Mouse (Mus musculus) limb, embryonic 10.5 days (tissue): ENCODE data around the gene Efna1. TPM values are rescaled to one million over a fixed set of nuclear protein-coding genes. Genes with fewer than 3 reads are reported as not detected.

Experiments
- DNase-seq: peaks from one replicate; pipeline ENCODE4 v3.0.0-alpha.2; 2017; ENCODE audit warnings: low spot score
- H3K27ac ChIP-seq: fragments of 300-500 bp; sonication (generic); 2 replicates; pipeline ENCODE4 v1.5.1; 2016; ENCODE audit warnings: mild to moderate bottlenecking
- H3K27me3 ChIP-seq: fragments of 300-500 bp; sonication (generic); 2 replicates; pipeline ENCODE4 v1.6.1; 2016; ENCODE audit warnings: low read depth, mild to moderate bottlenecking; ENCODE audit not compliant: poor library complexity, severe bottlenecking
- H3K36me3 ChIP-seq: fragments of 300-500 bp; sonication (generic); 2 replicates; pipeline ENCODE4 v1.6.1; 2016; ENCODE audit warnings: mild to moderate bottlenecking, moderate library complexity
- H3K4me1 ChIP-seq: fragments of 300-500 bp; sonication (generic); 2 replicates; pipeline ENCODE4 v1.6.1; 2016
- H3K4me3 ChIP-seq: fragments of 300-500 bp; sonication (generic); 2 replicates; pipeline ENCODE4 v1.5.1; 2016; ENCODE audit warnings: mild to moderate bottlenecking, moderate library complexity
- H3K9me3 ChIP-seq: fragments of 300-500 bp; sonication (generic); replicated peaks from 2 replicates; pipeline ENCODE4 v1.6.1; 2016; ENCODE audit warnings: mild to moderate bottlenecking
- WGBS: fragments of 180-500 bp; shearing (Covaris S2); methylation state at CpG from one replicate; pipeline ENCODE4 v1.1.7; 2016; 5-methylcytosine and 5-hydroxymethylcytosine counted together
- polyA plus RNA-seq: library from polyadenylated mRNA; unstranded; fragments of >200 nt; fragmentation: Nextera tagmentation; extraction: Ambion mirVana; gene quantifications from 2 replicates; pipeline ENCODE4 v1.2.1, GENCODE M21; 2016

The Efna1 gene
- polyA plus RNA-seq, 1 experiment from 2014 or later = 36.8 TPM

GRCm38 (mm10) chr3:89300071-89300470 lies 19.1 kb upstream of the Efna1 start:
- Histone ChIP-seq H3K36me3 (no peaks in the 10 kb centered on the region), H3K27ac (no peak overlapping the region), H3K4me1 (peaks cover 20% of the 10 kb centered on the region), H3K27me3 (peaks cover 12% of the 10 kb centered on the region; the same call in 1 of the 2 replicates), H3K4me3 (peak overlapping the region; percentile 44), H3K9me3 (no peaks in the 10 kb centered on the region)
- no peak for DNase-seq
- WGBS = 56% methylated on average over 1 of the region's 1 CpGs

DNA sequence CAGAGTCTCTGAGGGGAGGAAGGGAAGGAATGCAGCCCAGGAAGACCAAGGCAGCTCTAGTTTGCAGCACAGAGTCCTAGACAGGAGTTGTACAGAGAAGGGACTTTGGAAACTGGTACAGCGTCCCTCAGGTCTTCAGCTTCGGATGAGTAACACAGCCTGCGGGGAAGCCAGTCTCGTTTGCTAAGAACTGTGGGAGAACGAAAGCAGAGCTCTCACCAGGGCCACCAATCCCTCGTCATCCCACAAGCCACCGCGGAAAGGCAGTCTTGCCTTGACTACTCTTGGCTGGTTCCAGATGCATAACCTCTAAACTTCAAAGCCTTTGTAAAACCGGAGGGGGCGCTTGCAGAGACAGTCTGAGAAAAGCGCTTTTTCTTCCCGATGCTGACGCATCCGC lies 18.6 kb upstream of the Efna1 start:
- peak overlapping the region; percentile 72 for H3K27ac ChIP-seq
- no peaks in the 10 kb centered on the region for H3K9me3 ChIP-seq
- peaks cover 18% of the 10 kb centered on the region for H3K4me1 ChIP-seq
- H3K36me3 ChIP-seq = no peaks in the 10 kb centered on the region
- 2% methylated on average over 14 of the region's 14 CpGs for WGBS
- peak overlapping the region; percentile 44 for H3K4me3 ChIP-seq
- H3K27me3 ChIP-seq = peaks cover 12% of the 10 kb centered on the region; the same call in 1 of the 2 replicates
- DNase-seq = peak; percentile 62

GRCm38 (mm10) chr3:89298908-89299307 lies 18.0 kb upstream of the Efna1 start:
- H3K27me3 ChIP-seq = peaks cover 12% of the 10 kb centered on the region; the same call in 1 of the 2 replicates
- H3K9me3 ChIP-seq = no peaks in the 10 kb centered on the region
- H3K36me3 ChIP-seq = no peaks in the 10 kb centered on the region
- DNase-seq = no peak
- 87% methylated on average over 6 of the region's 6 CpGs for WGBS
- peaks cover 16% of the 10 kb centered on the region for H3K4me1 ChIP-seq
- H3K4me3 ChIP-seq = no peak overlapping the region
- H3K27ac ChIP-seq = no peak overlapping the region

DNA sequence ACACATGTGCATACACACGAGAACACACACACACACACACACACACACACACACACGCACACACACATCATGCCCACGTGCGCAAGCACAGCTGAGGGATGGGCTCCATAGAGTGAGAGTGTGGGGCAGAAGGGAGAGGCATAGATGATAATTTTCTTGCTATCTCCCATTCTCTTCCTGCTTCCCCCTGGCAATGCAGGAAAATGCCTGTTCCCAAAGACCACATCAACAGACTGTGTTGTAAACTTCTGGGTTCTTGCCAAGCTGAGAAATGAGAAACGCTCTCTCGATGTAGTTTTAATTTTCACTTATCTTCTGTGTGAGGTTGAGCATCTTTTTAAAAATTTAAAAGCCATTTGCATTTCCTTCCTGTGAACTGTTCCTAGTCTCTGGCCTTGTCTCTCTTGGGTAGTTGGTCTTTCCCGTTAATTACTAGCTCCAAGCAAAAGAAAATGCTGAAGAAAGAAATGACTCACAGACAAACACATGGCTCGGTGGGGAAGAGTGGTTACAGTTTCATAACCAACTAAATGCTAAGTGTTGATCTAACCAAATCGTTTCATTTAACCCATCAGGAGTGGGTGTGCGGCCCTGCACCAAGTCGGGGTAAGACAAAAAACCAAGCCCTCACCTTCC lies 15.9 kb upstream of the Efna1 start:
- WGBS = 89% methylated on average over 11 of the region's 11 CpGs
- Histone ChIP-seq H3K4me1 (peaks cover 22% of the 10 kb centered on the region), H3K27ac (no peak overlapping the region), H3K27me3 (peaks cover 12% of the 10 kb centered on the region; the same call in 1 of the 2 replicates), H3K4me3 (no peak overlapping the region), H3K9me3 (no peaks in the 10 kb centered on the region), H3K36me3 (no peaks in the 10 kb centered on the region)
- no peak for DNase-seq

DNA sequence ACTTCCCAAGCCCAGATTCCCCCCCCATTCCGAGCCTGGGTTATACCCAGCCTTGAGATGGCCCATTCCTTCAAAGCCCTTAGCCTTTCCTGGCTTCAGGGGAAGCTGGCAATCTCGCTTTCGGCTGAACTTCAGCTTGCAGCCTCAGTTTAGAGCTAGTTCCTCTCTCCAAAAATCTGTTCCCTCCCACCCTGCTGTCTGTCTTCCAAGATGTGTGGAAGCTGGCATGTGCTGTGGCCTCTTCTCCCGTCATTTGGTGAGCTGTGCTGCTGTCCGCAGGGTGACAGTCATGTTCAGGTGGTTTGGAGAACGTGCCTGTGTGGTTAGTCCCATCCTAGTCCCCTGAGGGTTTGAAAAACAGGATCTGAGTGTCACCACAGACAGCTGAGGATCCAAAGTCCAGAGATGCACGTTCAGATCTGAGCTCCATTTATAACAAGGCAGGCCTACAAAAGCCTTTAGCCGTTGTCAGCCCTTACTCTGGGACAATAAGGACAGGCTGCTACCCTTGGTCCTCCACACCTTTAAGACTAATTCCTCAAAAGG lies 14.8 kb upstream of the Efna1 start:
- DNase-seq = no peak
- no peak overlapping the region for H3K27ac ChIP-seq

GRCm38 (mm10) chr3:89294195-89294594 lies 13.3 kb upstream of the Efna1 start:
- Histone ChIP-seq H3K36me3 (no peaks in the 10 kb centered on the region), H3K27ac (no peak overlapping the region), H3K4me3 (no peak overlapping the region), H3K4me1 (peaks cover 24% of the 10 kb centered on the region), H3K27me3 (0 out of 2 replicates have a peak, but pooled peaks cover 4% of the 10 kb centered on the region), H3K9me3 (no peaks in the 10 kb centered on the region)
- no peak for DNase-seq
- WGBS = 78% methylated on average over 5 of the region's 5 CpGs

More for the DNA sequence above, 14.8 kb upstream of the Efna1 start:
- Histone ChIP-seq H3K9me3 (no peaks in the 10 kb centered on the region), H3K4me3 (no peak overlapping the region), H3K4me1 (peaks cover 32% of the 10 kb centered on the region), H3K27me3 (peaks cover 12% of the 10 kb centered on the region; the same call in 1 of the 2 replicates), H3K36me3 (no peaks in the 10 kb centered on the region)
- WGBS = 86% methylated on average over 8 of the region's 8 CpGs

DNA sequence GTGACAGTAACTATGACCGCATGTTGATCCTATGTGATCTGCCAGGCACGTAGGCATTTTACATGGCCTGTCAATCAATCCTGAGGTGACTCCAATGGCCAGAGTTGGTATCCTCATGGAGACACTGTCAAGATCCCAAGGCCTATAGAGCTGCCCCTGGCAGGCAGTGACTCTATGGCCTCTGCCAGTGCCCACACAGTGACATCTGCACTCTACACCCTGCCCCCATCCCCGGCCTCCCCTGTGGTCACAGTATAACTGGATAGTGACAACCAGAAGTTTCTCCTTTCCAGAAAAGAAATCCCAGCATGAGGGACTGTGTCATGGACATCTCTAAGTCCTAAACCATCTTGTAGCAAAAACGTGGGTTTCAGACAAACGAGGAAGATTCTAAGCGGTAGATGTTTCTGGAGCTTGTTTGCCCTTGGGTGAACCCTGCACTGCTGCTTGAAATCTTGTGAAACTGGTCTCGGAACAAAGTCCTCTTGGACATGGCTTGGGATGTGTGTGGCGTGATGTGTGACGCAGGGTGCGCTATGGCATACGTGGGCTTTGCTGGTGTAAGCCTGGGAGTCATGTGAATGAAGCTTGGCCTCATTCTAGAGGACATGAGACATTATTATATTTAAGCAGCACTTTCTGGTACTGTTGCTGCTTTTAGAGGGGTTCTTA lies 12.4 kb upstream of the Efna1 start:
- H3K9me3 ChIP-seq = no peaks in the 10 kb centered on the region
- no peak for DNase-seq
- H3K4me1 ChIP-seq = peaks cover 28% of the 10 kb centered on the region
- H3K27me3 ChIP-seq = no peaks in the 10 kb centered on the region
- H3K36me3 ChIP-seq = no peaks in the 10 kb centered on the region
- WGBS = 93% methylated on average over 11 of the region's 11 CpGs
- H3K27ac ChIP-seq = no peak overlapping the region
- H3K4me3 ChIP-seq = no peak overlapping the region

DNA sequence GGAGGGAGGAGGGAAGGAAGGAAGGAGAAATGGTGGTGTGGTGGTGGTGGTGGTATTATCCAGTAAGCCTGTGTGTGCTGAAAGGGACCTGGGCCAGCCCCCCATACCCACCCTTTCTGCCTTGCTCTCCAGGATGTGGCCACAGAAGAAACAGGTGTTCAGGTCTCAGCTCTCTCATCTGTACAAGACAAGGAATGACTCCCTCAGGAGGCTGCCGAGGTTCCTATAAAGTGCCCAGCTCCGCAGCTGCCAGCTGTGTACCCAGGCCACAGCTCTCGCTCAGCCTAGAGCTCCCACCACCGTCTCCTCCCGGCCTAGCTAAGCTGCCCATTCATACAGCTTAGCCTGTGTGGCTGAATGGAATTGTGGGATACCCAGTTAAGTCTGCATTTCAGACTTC lies 11.4 kb upstream of the Efna1 start:
- DNase-seq = no peak
- 81% methylated on average over 5 of the region's 5 CpGs for WGBS

GRCm38 (mm10) chr3:89291874-89292273 lies 10.9 kb upstream of the Efna1 start:
- Histone ChIP-seq H3K27ac (no peak overlapping the region), H3K36me3 (no peaks in the 10 kb centered on the region), H3K4me1 (peaks cover 38% of the 10 kb centered on the region), H3K4me3 (no peak overlapping the region), H3K27me3 (peaks cover 4% of the 10 kb centered on the region; the same call in 1 of the 2 replicates), H3K9me3 (no peaks in the 10 kb centered on the region)
- WGBS = 67% methylated on average over 10 of the region's 10 CpGs
- DNase-seq = no peak

More for the DNA sequence above, 11.4 kb upstream of the Efna1 start:
- no peak overlapping the region; the same call in 1 of the 2 replicates for H3K27ac ChIP-seq
- H3K4me3 ChIP-seq = no peak overlapping the region
- peaks cover 34% of the 10 kb centered on the region for H3K4me1 ChIP-seq
- H3K9me3 ChIP-seq = no peaks in the 10 kb centered on the region
- no peaks in the 10 kb centered on the region for H3K36me3 ChIP-seq
- H3K27me3 ChIP-seq = peaks cover 4% of the 10 kb centered on the region; the same call in 1 of the 2 replicates

GRCm38 (mm10) chr3:89288503-89288928 lies 7.6 kb upstream of the Efna1 start:
- 44% methylated on average over 7 of the region's 7 CpGs for WGBS
- no peaks in the 10 kb centered on the region for H3K36me3 ChIP-seq
- no peak overlapping the region for H3K27ac ChIP-seq
- no peaks in the 10 kb centered on the region for H3K9me3 ChIP-seq
- peaks cover 47% of the 10 kb centered on the region for H3K4me1 ChIP-seq
- no peak overlapping the region for H3K4me3 ChIP-seq
- DNase-seq = no peak
- H3K27me3 ChIP-seq = peaks cover 9% of the 10 kb centered on the region; the same call in 1 of the 2 replicates

DNA sequence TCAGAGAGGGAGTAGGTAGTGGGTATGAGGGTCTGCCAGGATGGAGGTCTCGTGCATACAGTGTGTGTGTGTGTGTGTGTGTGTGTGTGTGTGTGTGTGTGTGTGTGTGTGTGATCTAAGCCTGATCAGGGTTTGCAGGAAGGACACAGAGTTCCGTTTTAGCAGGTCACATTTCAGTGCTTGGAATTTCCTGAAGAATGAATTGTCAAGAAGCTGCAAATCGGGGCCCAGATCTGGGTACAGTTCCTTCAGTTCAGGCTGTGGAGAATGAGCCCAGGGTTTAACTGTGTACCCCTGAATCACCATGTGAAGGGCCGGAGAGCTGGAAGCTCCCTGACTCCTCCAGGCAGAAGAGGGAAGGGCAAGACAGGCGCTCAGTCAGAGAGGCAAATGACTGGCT lies 6.3 kb upstream of the Efna1 start:
- Histone ChIP-seq H3K36me3 (no peaks in the 10 kb centered on the region), H3K27me3 (peaks cover 9% of the 10 kb centered on the region; the same call in 1 of the 2 replicates), H3K4me1 (peaks cover 47% of the 10 kb centered on the region), H3K27ac (peak overlapping the region; percentile 0; the same call in 1 of the 2 replicates), H3K9me3 (no peaks in the 10 kb centered on the region), H3K4me3 (no peak overlapping the region)
- WGBS = 63% methylated on average over 5 of the region's 5 CpGs
- no peak for DNase-seq

DNA sequence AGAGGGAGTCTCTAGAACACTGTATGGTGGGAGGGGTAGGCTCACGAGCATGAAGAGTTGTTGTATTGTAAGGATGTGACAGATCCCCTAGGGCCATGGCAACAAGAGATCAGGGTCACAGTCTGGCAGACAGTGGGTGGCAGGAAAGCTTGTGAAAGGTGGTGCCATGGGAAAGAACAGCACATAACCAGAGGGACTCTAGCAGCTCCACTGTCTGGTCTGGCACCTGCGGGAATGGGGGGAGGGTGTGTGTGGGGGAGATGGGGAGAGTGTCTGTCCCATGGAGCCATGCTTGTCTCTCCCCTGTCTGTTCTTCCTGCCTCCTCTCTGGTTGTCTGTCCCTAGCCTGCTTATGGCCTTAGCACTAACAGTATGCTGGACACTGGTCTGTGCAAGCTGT lies 4.6 kb upstream of the Efna1 start:
- Histone ChIP-seq H3K4me1 (peaks cover 49% of the 10 kb centered on the region), H3K27ac (no peak overlapping the region), H3K4me3 (no peak overlapping the region), H3K9me3 (no peaks in the 10 kb centered on the region), H3K27me3 (peaks cover 23% of the 10 kb centered on the region), H3K36me3 (no peaks in the 10 kb centered on the region)
- 53% methylated on average over 2 of the region's 2 CpGs for WGBS
- no peak for DNase-seq

DNA sequence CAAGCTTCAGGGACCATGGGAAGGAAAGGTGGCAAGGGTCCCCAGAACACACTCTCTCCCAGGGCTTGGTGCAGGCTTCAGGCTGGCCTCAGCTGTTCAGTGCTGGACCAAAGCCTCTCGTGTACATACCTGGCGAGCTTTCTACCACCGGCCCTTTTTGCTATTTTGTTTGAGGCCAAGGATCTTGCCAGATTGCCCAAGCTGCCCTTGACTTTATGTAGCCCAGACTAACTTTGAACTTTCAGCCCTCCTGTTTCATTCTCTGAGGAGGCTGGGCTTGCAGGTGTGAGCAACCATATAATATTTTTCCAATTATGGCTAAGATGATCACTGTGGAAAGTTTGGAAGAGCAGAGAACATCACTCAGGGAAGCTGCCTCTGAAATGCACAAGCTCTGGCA lies 3.3 kb upstream of the Efna1 start:
- DNase-seq = no peak
- no peaks in the 10 kb centered on the region for H3K36me3 ChIP-seq
- no peak overlapping the region for H3K4me3 ChIP-seq
- H3K9me3 ChIP-seq = no peaks in the 10 kb centered on the region
- peaks cover 60% of the 10 kb centered on the region for H3K4me1 ChIP-seq
- peaks cover 35% of the 10 kb centered on the region for H3K27me3 ChIP-seq
- no peak overlapping the region for H3K27ac ChIP-seq
- WGBS = 95% methylated on average over 3 of the region's 3 CpGs
